Mouse (Mus musculus) megakaryocyte, embryonic 14.5 days (primary cell): ENCODE measurements around the gene Adipor2. TPM values are rescaled to one million over a fixed set of nuclear protein-coding genes. Genes with fewer than 3 reads are reported as not detected.

Experiments
- H3K27me3 ChIP-seq: replicated peaks from 2 replicates; pipeline ENCODE3; 2012; ENCODE audit warnings: inconsistent platforms
- H3K36me3 ChIP-seq: replicated peaks from 2 replicates; pipeline ENCODE3; 2012; ENCODE audit warnings: low read length, inconsistent platforms, mixed read lengths
- H3K4me1 ChIP-seq: 2 replicates; pipeline ENCODE4 v1.6.1; 2012; ENCODE audit warnings: inconsistent platforms
- H3K4me3 ChIP-seq: replicated peaks from 2 replicates; pipeline ENCODE3; 2012; ENCODE audit warnings: moderate library complexity, mild to moderate bottlenecking, inconsistent platforms
- H3K9me3 ChIP-seq: 2 replicates; pipeline ENCODE4 v1.6.1; 2012; ENCODE audit warnings: inconsistent platforms
- FLI1 ChIP-seq: IDR thresholded peaks from 2 replicates; pipeline ENCODE4 v1.6.1; 2012; ENCODE audit warnings: low read length, inconsistent platforms, mixed read lengths
- GATA1 ChIP-seq: IDR thresholded peaks from 3 replicates; pipeline ENCODE4 v1.6.1; 2012; ENCODE audit warnings: mixed read lengths, low read length, inconsistent platforms, borderline replicate concordance
- polyA plus RNA-seq: library from polyadenylated mRNA; stranded (reverse); fragments of >175 nt; gene quantifications from 2 replicates; pipeline ENCODE4 v1.2.3, GENCODE M21; 2012; ENCODE audit warnings: low replicate concordance; ENCODE audit not compliant: insufficient read depth

Gene Adipor2
- polyA plus RNA-seq, 1 experiment = 6.0 TPM

DNA sequence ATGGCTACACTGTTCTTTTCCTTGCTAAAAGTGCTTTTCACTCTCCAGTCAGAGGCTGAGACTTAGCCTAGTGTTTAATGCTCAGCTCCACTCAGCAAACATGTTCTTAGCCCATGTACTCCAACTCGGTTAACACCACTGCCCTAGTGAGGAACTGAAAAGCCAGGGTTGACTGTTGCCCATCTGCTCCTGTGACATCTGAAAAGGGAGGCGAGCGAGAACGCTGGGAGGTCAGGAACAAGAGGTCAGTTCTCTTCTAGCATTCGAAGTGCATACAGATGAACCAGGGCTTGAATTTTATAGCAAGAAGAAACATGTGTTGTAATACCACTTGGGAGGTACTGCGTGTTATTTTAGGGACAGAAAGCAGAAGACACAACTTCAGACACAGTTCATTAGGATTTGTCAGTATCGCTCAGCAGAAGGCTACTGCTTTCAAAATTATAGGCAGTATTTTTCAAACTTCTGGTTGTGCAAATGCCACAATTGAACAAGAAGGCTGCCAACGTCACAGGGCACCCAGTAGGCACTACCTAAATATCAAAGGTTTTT lies 59.4 kb downstream of the Adipor2 start:
- H3K9me3 ChIP-seq = no peaks in the 10 kb centered on the region
- H3K4me3 ChIP-seq = no peak overlapping the region
- TF ChIP-seq GATA1 (no peak), FLI1 (no peak)
- H3K4me1 ChIP-seq = peaks cover 25% of the 10 kb centered on the region
- no peaks in the 10 kb centered on the region for H3K27me3 ChIP-seq
- peaks cover 96% of the 10 kb centered on the region for H3K36me3 ChIP-seq

DNA sequence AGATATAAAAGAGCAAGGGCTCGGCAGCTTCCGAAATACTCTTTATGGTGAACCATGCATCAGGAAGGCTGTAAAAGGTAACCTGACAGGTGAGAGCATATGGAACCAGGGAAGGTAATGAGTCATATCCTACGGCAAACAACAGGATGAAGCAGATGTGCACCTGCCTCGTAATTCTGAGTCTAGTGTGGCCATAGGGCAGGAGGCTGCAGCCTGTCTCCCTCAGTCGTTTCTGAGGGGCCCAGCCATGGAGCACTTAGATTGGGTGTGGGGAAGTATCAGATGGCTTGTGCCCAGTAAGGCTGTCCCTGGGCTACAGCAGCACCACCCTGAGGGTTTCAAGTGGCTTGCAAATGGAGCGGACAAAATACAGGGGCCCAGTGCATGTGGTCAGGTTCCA lies 65.0 kb downstream of the Adipor2 start:
- TF ChIP-seq GATA1 (no peak), FLI1 (no peak)
- H3K27me3 ChIP-seq = no peaks in the 10 kb centered on the region
- H3K4me1 ChIP-seq = peaks cover 16% of the 10 kb centered on the region
- H3K9me3 ChIP-seq = no peaks in the 10 kb centered on the region
- no peak overlapping the region for H3K4me3 ChIP-seq
- peaks cover 56% of the 10 kb centered on the region for H3K36me3 ChIP-seq

DNA sequence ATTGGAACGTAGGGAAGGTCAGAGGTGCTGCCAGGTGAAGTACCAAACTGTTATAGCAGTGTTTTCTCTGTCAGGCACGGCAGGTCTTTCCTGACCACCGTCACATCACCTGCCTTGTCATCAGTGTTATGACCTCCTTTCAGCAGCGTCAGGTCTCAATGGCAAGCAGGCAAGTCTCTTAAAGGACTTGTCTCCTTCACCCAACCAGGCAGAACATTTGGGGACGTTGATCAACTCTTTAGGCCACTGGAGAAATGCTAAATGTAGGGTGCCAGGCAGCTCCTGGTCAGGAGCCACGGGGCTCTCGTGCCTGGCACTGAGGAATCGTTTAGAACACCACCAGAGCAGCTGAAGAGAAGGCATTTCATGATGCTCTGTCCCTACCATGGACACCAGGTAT lies 65.8 kb downstream of the Adipor2 start:
- peaks cover 8% of the 10 kb centered on the region for H3K27me3 ChIP-seq
- peaks cover 21% of the 10 kb centered on the region for H3K4me1 ChIP-seq
- no peaks in the 10 kb centered on the region for H3K9me3 ChIP-seq
- TF ChIP-seq GATA1 = no peak
- no peak for TF ChIP-seq FLI1
- H3K4me3 ChIP-seq = no peak overlapping the region
- peaks cover 48% of the 10 kb centered on the region for H3K36me3 ChIP-seq

GRCm38 (mm10) chr6:119350703-119351198 lies 66.8 kb downstream of the Adipor2 start:
- peaks cover 28% of the 10 kb centered on the region for H3K4me1 ChIP-seq
- no peak overlapping the region for H3K4me3 ChIP-seq
- H3K9me3 ChIP-seq = no peaks in the 10 kb centered on the region
- TF ChIP-seq GATA1 (no peak), FLI1 (no peak)
- H3K27me3 ChIP-seq = peaks cover 14% of the 10 kb centered on the region
- H3K36me3 ChIP-seq = peaks cover 39% of the 10 kb centered on the region

GRCm38 (mm10) chr6:119348234-119348633 lies 69.3 kb downstream of the Adipor2 start:
- Histone ChIP-seq H3K9me3 (no peaks in the 10 kb centered on the region), H3K4me3 (no peak overlapping the region), H3K4me1 (peaks cover 28% of the 10 kb centered on the region), H3K36me3 (peaks cover 13% of the 10 kb centered on the region), H3K27me3 (peaks cover 34% of the 10 kb centered on the region)
- TF ChIP-seq FLI1 (no peak), GATA1 (no peak)

GRCm38 (mm10) chr6:119347813-119348212 lies 69.7 kb downstream of the Adipor2 start:
- peaks cover 28% of the 10 kb centered on the region for H3K4me1 ChIP-seq
- H3K9me3 ChIP-seq = no peaks in the 10 kb centered on the region
- H3K4me3 ChIP-seq = no peak overlapping the region
- TF ChIP-seq GATA1 (no peak), FLI1 (no peak)
- peaks cover 9% of the 10 kb centered on the region for H3K36me3 ChIP-seq
- peaks cover 34% of the 10 kb centered on the region for H3K27me3 ChIP-seq

DNA sequence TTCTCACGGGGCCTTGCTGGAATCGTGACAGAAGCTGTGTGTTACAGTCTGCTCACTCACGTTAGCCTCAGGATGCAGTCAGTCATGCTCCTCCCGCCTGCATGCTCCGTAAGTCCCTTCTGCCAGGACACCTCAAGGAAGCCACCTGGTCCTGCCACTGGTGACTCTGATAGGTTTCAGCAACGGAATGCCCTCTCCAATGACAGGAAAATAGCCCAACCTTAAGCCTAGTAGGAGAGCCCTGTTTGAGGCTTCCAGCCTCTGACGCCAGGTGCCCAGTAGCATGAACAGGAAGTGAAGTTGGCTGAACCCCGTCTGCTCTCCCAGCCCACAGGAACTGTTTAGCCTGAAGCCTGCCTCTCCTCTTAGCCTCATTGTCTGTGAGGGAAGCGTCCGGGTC lies 71.2 kb downstream of the Adipor2 start:
- Histone ChIP-seq H3K4me1 (peaks cover 32% of the 10 kb centered on the region), H3K9me3 (no peaks in the 10 kb centered on the region), H3K4me3 (peak overlapping the region; percentile 24), H3K36me3 (no peaks in the 10 kb centered on the region), H3K27me3 (peaks cover 34% of the 10 kb centered on the region)
- no peak for TF ChIP-seq GATA1
- no peak for TF ChIP-seq FLI1

DNA sequence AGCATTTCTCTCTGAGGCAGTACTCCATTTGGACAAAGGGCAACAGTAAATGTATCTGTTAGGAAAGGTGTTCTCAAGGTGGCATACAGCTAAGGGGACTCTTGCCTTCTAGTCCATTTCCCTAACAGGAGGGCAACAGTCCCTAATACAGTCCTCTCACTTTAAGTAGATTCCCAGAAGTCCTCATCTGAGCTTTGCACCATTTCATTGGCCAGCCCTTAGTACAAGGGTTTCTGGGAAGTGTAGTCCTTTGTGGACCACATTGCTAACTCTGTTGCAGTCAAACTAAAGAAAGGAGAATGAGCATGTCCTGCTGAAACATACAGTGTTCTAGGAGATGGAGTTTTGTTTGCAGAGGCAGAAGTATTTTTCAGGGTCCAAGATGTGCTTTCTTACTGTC lies 76.1 kb downstream of the Adipor2 start:
- H3K4me1 ChIP-seq = peaks cover 47% of the 10 kb centered on the region
- H3K36me3 ChIP-seq = no peaks in the 10 kb centered on the region
- H3K27me3 ChIP-seq = peaks cover 26% of the 10 kb centered on the region
- H3K9me3 ChIP-seq = no peaks in the 10 kb centered on the region
- no peak overlapping the region for H3K4me3 ChIP-seq
- TF ChIP-seq GATA1 (no peak), FLI1 (no peak)

DNA sequence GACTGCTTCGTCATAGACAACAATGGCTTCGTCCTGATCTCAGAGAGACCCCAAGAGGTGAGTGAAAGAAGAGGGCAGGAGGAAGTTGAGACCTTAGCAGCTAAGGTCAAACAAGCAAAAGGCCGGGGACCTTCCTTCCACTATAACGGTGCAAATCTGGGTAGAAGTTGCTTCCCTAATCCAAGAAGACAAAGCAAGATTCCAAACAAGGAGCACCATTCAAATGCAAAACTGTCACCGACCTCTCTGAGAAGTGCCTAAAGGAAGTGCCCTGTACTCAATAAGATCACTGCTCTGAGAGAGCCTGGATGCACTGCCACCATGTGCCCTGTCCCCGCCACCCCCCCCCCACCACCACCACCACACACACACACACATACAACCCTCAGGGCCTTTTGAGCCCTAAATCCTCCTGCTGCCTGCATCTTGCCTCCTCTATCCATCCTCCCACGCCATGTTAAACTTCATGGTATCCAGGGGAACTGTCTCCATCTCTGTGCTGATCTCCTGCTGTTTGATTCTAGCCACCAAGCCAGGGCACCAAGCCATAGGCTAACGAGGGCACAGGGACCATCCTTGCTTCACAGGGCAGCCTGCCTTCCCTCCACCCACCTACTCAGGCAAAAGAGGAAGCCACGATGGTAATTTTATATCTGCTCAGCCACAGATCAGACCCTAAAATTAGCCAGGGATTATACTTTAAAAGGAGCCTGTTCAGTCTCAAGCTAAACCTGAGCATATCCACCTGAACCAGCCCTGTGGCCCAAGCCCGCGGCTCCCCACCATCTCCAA lies 79.2 kb downstream of the Adipor2 start:
- no peak for TF ChIP-seq GATA1
- no peak for TF ChIP-seq FLI1
- Histone ChIP-seq H3K4me1 (peaks cover 54% of the 10 kb centered on the region), H3K36me3 (no peaks in the 10 kb centered on the region), H3K4me3 (no peak overlapping the region), H3K27me3 (peaks cover 22% of the 10 kb centered on the region), H3K9me3 (no peaks in the 10 kb centered on the region)

DNA sequence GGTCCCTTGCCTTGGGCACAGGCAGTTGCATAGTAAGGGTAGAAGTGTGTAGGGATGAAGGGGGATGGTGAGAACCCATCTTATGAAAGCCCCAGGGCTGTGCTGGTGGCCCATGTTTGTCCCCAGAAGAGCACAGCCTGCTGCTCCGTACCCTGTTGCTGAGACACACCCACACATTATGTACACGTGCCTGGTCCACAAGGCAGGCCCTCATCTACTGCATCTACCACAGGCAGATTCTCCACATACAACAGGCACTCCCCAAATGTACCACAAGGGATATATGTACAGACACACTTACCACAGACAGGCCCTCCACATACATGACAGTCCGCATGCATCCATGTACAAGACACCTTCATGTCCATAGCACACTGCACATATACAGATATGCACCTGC lies 80.2 kb downstream of the Adipor2 start:
- no peaks in the 10 kb centered on the region for H3K36me3 ChIP-seq
- H3K4me1 ChIP-seq = peaks cover 62% of the 10 kb centered on the region
- H3K9me3 ChIP-seq = no peaks in the 10 kb centered on the region
- H3K27me3 ChIP-seq = peaks cover 30% of the 10 kb centered on the region
- TF ChIP-seq FLI1 (no peak), GATA1 (no peak)
- peak overlapping the region; percentile 8 for H3K4me3 ChIP-seq
